Mouse (Mus musculus) kidney, postnatal 36 days (tissue): ENCODE results near the gene Rad1.
A peak's percentile ranks its signal among the peaks of the same experiment; 100 is the strongest.

ENCODE experiments used
- DNase-seq, 2 experiments: peaks; one replicate each; pipeline ENCODE4 v3.0.0; 2021 to 2022; ENCODE audit warnings: mixed read lengths in 2 of 2

Gene Rad1

DNA sequence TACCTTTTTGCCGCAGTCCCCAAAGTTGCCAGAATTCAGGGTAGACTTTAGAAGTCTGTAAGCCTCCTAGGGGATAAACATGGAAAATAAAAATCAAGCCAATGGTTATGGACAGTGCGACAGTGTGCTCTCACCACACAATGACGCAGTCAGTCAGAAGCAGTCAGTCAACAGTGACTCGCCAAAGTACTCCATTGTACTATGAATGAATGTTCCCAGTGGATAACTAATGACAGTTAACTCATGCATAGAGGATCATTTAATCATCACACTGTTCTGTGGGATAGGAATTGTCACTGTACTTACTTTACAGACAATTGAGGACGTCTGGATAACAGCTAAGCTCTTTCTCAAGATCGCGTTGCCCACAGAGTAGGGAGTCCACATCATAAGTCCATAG lies 29.3 kb downstream of the Rad1 start:
- no peak for DNase-seq

DNA sequence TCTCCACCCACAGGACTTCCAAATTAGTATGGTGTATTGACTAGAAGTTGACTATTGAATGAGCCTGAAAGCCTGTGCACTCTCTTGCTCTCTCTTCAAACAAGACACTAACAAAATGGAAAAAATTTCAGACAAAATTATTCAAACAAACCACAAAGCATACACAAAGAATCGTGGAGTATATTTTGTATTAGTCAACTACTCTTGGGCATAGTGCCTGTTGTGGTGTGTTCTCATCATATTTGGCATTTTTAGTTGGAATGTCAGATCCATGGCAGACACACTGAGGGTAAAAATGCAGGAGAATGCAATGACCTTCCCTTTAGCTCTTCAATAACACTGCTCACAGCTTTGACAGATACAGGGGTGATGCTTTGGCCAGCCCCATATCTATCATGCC lies 40.1 kb downstream of the Rad1 start:
- DNase-seq = no peak

DNA sequence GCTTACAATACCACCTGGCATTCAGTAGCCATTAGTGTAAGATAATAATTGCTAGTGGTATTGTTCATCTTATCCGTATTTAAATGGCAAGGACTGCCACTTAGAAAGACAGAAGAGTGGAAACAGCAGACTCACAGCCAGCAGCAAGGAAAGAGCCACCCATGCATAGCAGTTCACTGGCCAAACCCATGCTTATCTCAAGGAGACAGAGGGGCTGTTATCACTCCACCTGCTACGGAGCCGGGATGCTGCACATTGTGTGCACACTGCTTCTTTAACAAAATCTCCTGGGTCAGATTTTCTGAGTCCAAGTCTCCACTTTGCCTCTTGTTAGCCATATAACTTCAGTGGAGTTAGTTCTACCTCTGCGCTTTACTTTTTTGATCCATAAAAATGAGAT lies 45.5 kb downstream of the Rad1 start:
- DNase-seq = no peak

DNA sequence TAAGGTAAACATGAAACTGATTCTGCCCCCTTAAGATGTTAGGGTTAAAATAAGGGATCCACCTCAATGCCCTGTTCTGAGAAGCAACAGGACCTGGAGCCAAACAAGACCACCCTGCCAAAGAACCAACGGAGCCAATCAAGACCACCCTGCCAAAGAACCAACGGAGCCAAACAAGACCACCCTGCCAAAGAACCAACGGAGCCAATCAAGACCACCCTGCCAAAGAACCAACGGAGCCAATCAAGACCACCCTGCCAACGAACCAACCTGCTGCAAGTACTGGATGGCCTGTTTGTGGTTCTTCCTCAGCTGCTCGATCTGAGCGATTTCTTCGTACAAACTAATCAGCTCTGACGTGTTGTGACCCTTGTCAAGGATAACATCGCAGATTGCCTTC lies 47.5 kb downstream of the Rad1 start:
- DNase-seq = peak in 1 of 2 experiments; percentile 3

DNA sequence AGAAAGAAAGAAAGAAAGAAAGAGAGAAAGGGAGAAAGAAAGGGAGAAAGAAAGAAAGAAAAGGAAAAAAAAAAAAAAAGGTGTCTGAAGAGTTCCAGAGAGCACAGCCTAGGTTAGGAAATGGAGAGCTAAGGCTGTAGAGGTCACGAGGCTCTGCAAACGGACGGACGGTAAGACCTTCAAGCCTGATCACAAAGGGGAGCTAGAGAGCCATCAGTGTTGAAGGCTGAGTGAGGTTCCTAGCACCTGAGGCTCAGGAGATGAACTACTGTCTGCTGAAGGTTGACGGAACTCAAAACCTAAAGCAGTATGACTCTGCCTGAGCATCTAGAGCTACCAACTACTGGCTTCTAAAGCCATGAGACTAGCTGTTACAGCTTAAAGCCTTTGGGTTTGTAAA lies 48.8 kb downstream of the Rad1 start:
- DNase-seq = no peak

DNA sequence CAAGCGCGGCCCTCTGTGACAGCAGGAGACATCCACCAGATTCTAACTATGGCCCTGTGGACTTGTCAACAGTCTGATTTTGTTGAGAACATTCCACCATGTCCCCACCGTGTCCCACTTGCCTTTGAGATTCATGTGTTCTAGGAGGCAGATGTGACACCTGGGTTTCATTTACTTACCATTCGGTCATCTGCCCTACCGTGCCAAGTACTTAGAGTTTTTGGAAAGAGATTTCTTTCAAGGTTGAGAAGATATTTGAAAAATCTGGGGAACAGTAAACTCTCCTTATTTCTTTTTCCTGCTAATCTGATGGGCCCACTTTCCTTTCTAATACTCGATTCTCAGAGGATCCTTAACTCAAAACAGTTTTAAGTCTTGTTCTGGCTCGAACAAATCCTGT lies 50.2 kb downstream of the Rad1 start:
- no peak for DNase-seq

DNA sequence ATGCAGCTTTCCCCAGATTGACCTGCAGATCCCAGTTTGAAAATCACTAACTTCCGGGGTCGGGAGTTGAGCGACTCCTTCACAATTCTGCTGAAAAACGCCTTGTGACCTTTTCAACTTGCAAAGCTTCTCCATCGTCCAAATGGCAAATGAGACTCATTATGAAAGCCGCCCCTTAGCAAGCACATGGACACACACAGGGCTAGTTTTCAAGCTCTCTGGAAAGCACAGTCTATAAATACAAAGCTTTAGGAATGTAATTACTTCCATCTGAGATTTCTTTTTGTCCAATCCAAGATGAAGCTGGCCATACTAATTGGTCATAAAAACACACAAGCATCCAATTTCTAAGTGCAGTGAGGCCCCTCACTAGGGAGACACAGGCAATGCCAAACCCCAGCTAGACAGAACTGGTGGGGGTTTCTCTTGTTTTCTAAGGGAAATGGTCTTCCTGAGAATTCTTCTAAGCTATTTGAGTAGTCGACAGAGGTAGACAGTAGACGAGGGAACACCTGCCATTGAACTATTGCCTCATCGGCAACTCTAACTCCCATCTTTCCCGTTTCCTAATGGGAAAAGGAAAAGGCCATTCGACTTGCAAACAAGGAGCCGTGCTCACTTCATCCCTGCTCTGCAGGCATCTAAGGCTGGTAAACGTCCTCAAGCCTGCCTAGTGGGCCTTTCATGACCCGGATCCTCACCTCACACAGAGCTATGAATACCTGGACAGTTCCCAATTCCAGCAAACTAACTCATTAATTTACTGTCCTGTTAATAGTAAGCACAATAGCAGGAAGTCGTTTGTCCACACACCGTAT lies 54.7 kb downstream of the Rad1 start:
- DNase-seq = peak; percentile 10 to 34
